Mouse (Mus musculus): ENCODE results near the gene Xk. TPM values are rescaled to one million over a fixed set of nuclear protein-coding genes. Genes with fewer than 3 reads are reported as not detected.
A peak's percentile ranks its signal among the peaks of the same experiment; 100 is the strongest.
"Not testable (repeated sequence)": the region's sequence is repeated elsewhere in the genome, so short reads cannot be mapped to it uniquely, and the experiment has no call there.

The Xk gene
- polyA plus RNA-seq, 1 experiment from 2014 or later: 5.0 TPM

DNA sequence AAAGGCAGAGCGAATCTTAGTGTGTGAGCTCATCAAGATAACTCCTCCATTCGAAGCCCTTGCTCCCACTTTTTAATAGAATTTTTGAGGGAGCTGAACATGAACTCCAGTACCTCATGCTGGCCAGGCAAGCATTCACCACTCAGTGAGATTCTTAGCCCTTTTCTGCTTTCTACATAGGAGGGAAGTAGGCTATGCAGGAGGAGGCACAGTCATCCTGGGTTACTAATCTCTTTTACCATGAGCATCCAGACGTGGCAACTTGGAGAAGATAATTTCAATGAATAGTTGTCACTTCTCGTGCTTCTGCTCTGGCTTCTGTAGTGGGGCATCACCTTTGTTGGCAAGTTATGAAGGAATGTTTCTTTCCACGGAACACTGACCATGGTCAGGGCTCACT, 15.8 kb upstream of the Xk start, which contains the start of gene Gm14862:
TSS of gene Gm14862 (minus strand) at position 134 of the 400 bp plus-strand sequence.
- no peak within 1 kb of the TSS for H3K4me3 ChIP-seq (replicated peaks; ENCODE audit: low read depth, low read length)
- H3K4me1 ChIP-seq (ENCODE audit: control insufficient read depth, insufficient read depth, low read length): no peaks in the 10 kb centered on the region
- no peak within 1 kb of the TSS for H3K9ac ChIP-seq (replicated peaks; ENCODE audit: low read length)
- no peak for DNase-seq
- no peak within 1 kb of the TSS for H3K4me2 ChIP-seq (ENCODE audit: low read length)
- H3K36me3 ChIP-seq (ENCODE audit: control insufficient read depth, insufficient read depth, low read length): no peaks in the 10 kb centered on the region
- 67% methylated on average over 5 of the region's 5 CpGs for WGBS
- H3K27me3 ChIP-seq (ENCODE audit: control insufficient read depth, insufficient read depth, low read length): no peaks in the 10 kb centered on the region
- H3K27ac ChIP-seq (replicated peaks; ENCODE audit: low read depth, low read length): no peak within 1 kb of the TSS
- no peak for ATAC-seq (ENCODE audit: low FRiP score, low TSS enrichment)
- no peaks in the 10 kb centered on the region for H3K9me3 ChIP-seq (ENCODE audit: control insufficient read depth, low read length)

DNA sequence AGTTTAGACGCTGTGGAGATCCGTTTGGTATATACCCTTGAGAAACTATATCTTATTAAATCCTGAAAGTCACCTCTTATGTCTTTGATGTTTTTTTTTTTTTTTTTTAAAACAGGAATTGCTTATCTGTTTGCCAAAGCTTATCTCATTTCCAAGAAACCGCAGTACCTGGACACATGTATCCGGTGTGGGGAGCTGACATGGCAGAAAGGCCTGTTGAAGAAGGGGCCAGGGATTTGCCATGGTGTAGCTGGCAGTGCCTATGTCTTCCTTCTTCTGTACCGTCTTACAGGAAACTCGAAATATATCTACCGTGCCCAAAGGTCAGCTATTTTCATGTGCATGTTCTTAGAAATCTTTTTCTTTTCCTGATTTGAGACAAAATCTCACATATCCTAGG, 14.7 kb upstream of the Xk start:
- no peak overlapping the region for H3K4me3 ChIP-seq (replicated peaks; ENCODE audit: low read depth, low read length)
- no peak overlapping the region for H3K9ac ChIP-seq (replicated peaks; ENCODE audit: low read length)
- ATAC-seq (ENCODE audit: low FRiP score, low TSS enrichment) (no peak), DNase-seq (no peak)
- no peaks in the 10 kb centered on the region for H3K36me3 ChIP-seq (ENCODE audit: control insufficient read depth, insufficient read depth, low read length)
- 93% methylated on average over 7 of the region's 7 CpGs for WGBS
- H3K27me3 ChIP-seq (ENCODE audit: control insufficient read depth, insufficient read depth, low read length): no peaks in the 10 kb centered on the region
- H3K9me3 ChIP-seq (ENCODE audit: control insufficient read depth, low read length): no peaks in the 10 kb centered on the region
- no peak overlapping the region for H3K27ac ChIP-seq (replicated peaks; ENCODE audit: low read depth, low read length)
- no peaks in the 10 kb centered on the region for H3K4me1 ChIP-seq (ENCODE audit: control insufficient read depth, insufficient read depth, low read length)
- H3K4me2 ChIP-seq (ENCODE audit: low read length): no peak overlapping the region

DNA sequence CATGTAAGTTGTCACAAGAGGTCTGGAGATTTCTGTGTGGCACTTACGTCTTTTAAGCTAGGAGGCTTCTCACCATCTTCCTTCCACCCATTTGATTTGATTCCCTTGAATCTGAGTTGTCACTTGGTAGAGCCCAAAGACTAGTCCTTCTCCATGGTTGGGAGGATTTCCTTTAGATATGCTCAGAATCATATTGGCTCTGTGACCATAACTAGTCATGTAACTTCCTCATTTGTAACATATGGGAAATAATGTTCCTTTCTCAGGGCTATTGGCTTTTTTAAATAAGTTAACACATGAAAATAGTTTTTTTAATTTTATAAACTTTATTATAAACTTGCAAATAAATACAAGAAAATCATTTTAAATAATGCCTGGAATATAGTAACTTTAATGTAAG, 13.3 kb upstream of the Xk start:
- Histone ChIP-seq H3K27me3 (ENCODE audit: control insufficient read depth, insufficient read depth, low read length) (no peaks in the 10 kb centered on the region), H3K27ac (replicated peaks; ENCODE audit: low read depth, low read length) (no peak overlapping the region), H3K4me2 (ENCODE audit: low read length) (no peak overlapping the region), H3K4me1 (ENCODE audit: control insufficient read depth, insufficient read depth, low read length) (no peaks in the 10 kb centered on the region), H3K9me3 (ENCODE audit: control insufficient read depth, low read length) (no peaks in the 10 kb centered on the region), H3K4me3 (replicated peaks; ENCODE audit: low read depth, low read length) (no peak overlapping the region), H3K36me3 (ENCODE audit: control insufficient read depth, insufficient read depth, low read length) (no peaks in the 10 kb centered on the region), H3K9ac (replicated peaks; ENCODE audit: low read length) (no peak overlapping the region)
- 69% methylated on average over 1 of the region's 1 CpGs for WGBS
- DNase-seq (no peak), ATAC-seq (ENCODE audit: low FRiP score, low TSS enrichment) (no peak)

DNA sequence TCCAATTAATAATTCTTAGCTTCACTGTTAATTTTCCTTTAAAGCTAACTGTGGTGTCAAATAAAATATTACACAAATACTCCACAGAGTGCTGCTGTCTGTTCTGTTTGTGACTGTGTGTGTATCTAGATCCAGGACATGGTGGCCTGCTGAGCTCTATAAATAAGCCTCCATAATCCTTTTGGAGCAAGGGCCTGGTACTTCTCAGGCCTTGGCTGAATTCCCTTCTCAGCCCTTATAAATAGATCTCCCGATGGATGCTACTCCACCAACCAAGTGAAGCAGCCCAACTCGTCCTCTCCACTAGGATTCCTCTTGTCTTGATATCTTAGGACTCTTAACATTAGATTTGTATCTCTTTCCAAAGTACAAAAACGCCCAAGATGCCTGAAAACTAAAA, 1.4 kb upstream of the Xk start:
- no peak overlapping the region for H3K4me3 ChIP-seq (replicated peaks; ENCODE audit: low read depth, low read length)
- WGBS: 54% methylated on average over 3 of the region's 3 CpGs
- H3K4me2 ChIP-seq (ENCODE audit: low read length): no peak overlapping the region
- ATAC-seq (ENCODE audit: low FRiP score, low TSS enrichment) (no peak), DNase-seq (no peak)
- no peaks in the 10 kb centered on the region for H3K9me3 ChIP-seq (ENCODE audit: control insufficient read depth, low read length)
- no peaks in the 10 kb centered on the region for H3K36me3 ChIP-seq (ENCODE audit: control insufficient read depth, insufficient read depth, low read length)
- no peak overlapping the region for H3K9ac ChIP-seq (replicated peaks; ENCODE audit: low read length)
- no peaks in the 10 kb centered on the region for H3K27me3 ChIP-seq (ENCODE audit: control insufficient read depth, insufficient read depth, low read length)
- H3K4me1 ChIP-seq (ENCODE audit: control insufficient read depth, insufficient read depth, low read length): no peaks in the 10 kb centered on the region
- H3K27ac ChIP-seq (replicated peaks; ENCODE audit: low read depth, low read length): no peak overlapping the region

GRCm38 (mm10) chrX:9271947-9272459, 553 bp upstream of the Xk start:
- DNase-seq (no peak), ATAC-seq (ENCODE audit: low FRiP score, low TSS enrichment) (no peak)
- 30% methylated on average over 8 of the region's 8 CpGs for WGBS
- Histone ChIP-seq H3K4me2 (ENCODE audit: low read length) (peak overlapping the region; percentile 53), H3K27me3 (ENCODE audit: control insufficient read depth, insufficient read depth, low read length) (no peaks in the 10 kb centered on the region), H3K36me3 (ENCODE audit: control insufficient read depth, insufficient read depth, low read length) (no peaks in the 10 kb centered on the region), H3K9me3 (ENCODE audit: control insufficient read depth, low read length) (no peaks in the 10 kb centered on the region), H3K9ac (replicated peaks; ENCODE audit: low read length) (no peak overlapping the region; the same call in 1 of the 2 replicates), H3K27ac (replicated peaks; ENCODE audit: low read depth, low read length) (no peak overlapping the region), H3K4me3 (replicated peaks; ENCODE audit: low read depth, low read length) (peak overlapping the region; percentile 50), H3K4me1 (ENCODE audit: control insufficient read depth, insufficient read depth, low read length) (no peaks in the 10 kb centered on the region)

- Histone ChIP-seq H3K27ac (replicated peaks; ENCODE audit: low read depth, low read length) (no peak overlapping the region), H3K9ac (replicated peaks; ENCODE audit: low read length) (peak overlapping the region; percentile 57; the same call in 1 of the 2 replicates), H3K27me3 (ENCODE audit: control insufficient read depth, insufficient read depth, low read length) (no peaks in the 10 kb centered on the region), H3K9me3 (ENCODE audit: control insufficient read depth, low read length) (no peaks in the 10 kb centered on the region), H3K36me3 (ENCODE audit: control insufficient read depth, insufficient read depth, low read length) (no peaks in the 10 kb centered on the region), H3K4me1 (ENCODE audit: control insufficient read depth, insufficient read depth, low read length) (no peaks in the 10 kb centered on the region), H3K4me3 (replicated peaks; ENCODE audit: low read depth, low read length) (peak overlapping the region; percentile 50), H3K4me2 (ENCODE audit: low read length) (peak overlapping the region; percentile 53)
- ATAC-seq (ENCODE audit: low FRiP score, low TSS enrichment) (no peak), DNase-seq (peak; percentile 8)
- 61% methylated on average over 12 of the region's 12 CpGs for WGBS
Observed at GRCm38 (mm10) chrX:9273377-9274002, 934 bp downstream of the Xk start.

GRCm38 (mm10) chrX:9274321-9274720, 1.8 kb downstream of the Xk start:
- ATAC-seq (ENCODE audit: low FRiP score, low TSS enrichment): no peak

DNA sequence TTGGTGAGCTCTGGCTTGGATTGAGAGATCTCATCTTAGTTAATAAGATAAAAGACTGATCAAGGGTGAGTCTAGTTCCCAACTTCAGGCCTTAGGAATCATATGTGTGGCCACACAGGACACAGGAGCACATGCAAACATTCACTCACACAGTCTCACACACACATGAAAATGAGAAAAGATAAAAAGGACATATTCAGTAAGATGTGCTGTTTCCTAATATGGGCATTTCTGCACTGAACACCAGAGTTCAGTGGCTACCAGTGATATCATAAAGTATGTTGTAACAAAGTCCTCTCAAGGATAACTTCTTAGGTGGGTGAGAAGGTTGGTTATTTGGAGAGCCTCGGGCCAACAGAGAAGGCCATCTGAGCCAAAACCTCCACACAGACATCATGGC, 10.9 kb downstream of the Xk start, which contains the start of gene H2al1m:
TSS of gene H2al1m (plus strand) at position 301 of the 400 bp plus-strand sequence.
- not testable (repeated sequence) for H3K4me1 ChIP-seq (ENCODE audit: control insufficient read depth, insufficient read depth, low read length); H3K9me3 ChIP-seq (ENCODE audit: control insufficient read depth, low read length); H3K27me3 ChIP-seq (ENCODE audit: control insufficient read depth, insufficient read depth, low read length); H3K9ac ChIP-seq (replicated peaks; ENCODE audit: low read length); H3K27ac ChIP-seq (replicated peaks; ENCODE audit: low read depth, low read length); ATAC-seq (ENCODE audit: low FRiP score, low TSS enrichment); H3K4me3 ChIP-seq (replicated peaks; ENCODE audit: low read depth, low read length); H3K36me3 ChIP-seq (ENCODE audit: control insufficient read depth, insufficient read depth, low read length); DNase-seq; H3K4me2 ChIP-seq (ENCODE audit: low read length)
- WGBS: no CpG with 5 or more reads among the region's 1 CpGs

More at GRCm38 (mm10) chrX:9274321-9274720, 1.8 kb downstream of the Xk start:
- no peak overlapping the region for H3K27ac ChIP-seq (replicated peaks; ENCODE audit: low read depth, low read length)
- no peaks in the 10 kb centered on the region for H3K36me3 ChIP-seq (ENCODE audit: control insufficient read depth, insufficient read depth, low read length)
- H3K9me3 ChIP-seq (ENCODE audit: control insufficient read depth, low read length): no peaks in the 10 kb centered on the region
- no peak overlapping the region for H3K4me3 ChIP-seq (replicated peaks; ENCODE audit: low read depth, low read length)
- H3K27me3 ChIP-seq (ENCODE audit: control insufficient read depth, insufficient read depth, low read length): no peaks in the 10 kb centered on the region
- WGBS: 84% methylated on average over 8 of the region's 8 CpGs
- H3K4me2 ChIP-seq (ENCODE audit: low read length): no peak overlapping the region
- H3K4me1 ChIP-seq (ENCODE audit: control insufficient read depth, insufficient read depth, low read length): no peaks in the 10 kb centered on the region
- DNase-seq: no peak
- no peak overlapping the region for H3K9ac ChIP-seq (replicated peaks; ENCODE audit: low read length)

Data from midbrain, embryonic 14.5 days (tissue).